Mouse (Mus musculus): ENCODE data around the gene Apobec2. TPM values are rescaled to one million over a fixed set of nuclear protein-coding genes. Genes with fewer than 3 reads are reported as not detected.

Apobec2 gene
- polyA plus RNA-seq, 1 experiment from 2014 or later, result 4.1 TPM

GRCm38 (mm10) chr17:48433689-48434330, 1.1 kb upstream of the Apobec2 start:
- peak; percentile 86 for ATAC-seq
- H3K4me3 ChIP-seq (replicated peaks), result no peak overlapping the region
- 39% methylated on average over 6 of the region's 6 CpGs for WGBS
- no peaks in the 10 kb centered on the region for H3K9me3 ChIP-seq
- H3K36me3 ChIP-seq, result no peaks in the 10 kb centered on the region
- no peak overlapping the region for H3K4me2 ChIP-seq (replicated peaks)
- peaks cover 59% of the 10 kb centered on the region for H3K4me1 ChIP-seq (replicated peaks)
- H3K27me3 ChIP-seq (replicated peaks), result no peaks in the 10 kb centered on the region
- no peak overlapping the region for H3K9ac ChIP-seq
- peak overlapping the region; percentile 62 for H3K27ac ChIP-seq

- no peaks in the 10 kb centered on the region for H3K36me3 ChIP-seq
- no peak overlapping the region for H3K4me3 ChIP-seq (replicated peaks)
- no peaks in the 10 kb centered on the region for H3K9me3 ChIP-seq
- no peaks in the 10 kb centered on the region for H3K27me3 ChIP-seq (replicated peaks)
- H3K4me1 ChIP-seq (replicated peaks), result peaks cover 60% of the 10 kb centered on the region
- H3K27ac ChIP-seq, result peak overlapping the region; percentile 62
- no peak overlapping the region for H3K9ac ChIP-seq
- ATAC-seq, result no peak
- no peak overlapping the region for H3K4me2 ChIP-seq (replicated peaks)
- 74% methylated on average over 20 of the region's 20 CpGs for WGBS
Measured at GRCm38 (mm10) chr17:48433006-48433655, 401 bp upstream of the Apobec2 start.

GRCm38 (mm10) chr17:48431054-48431453, 1.7 kb downstream of the Apobec2 start:
- no peak overlapping the region for H3K9ac ChIP-seq
- no peak for ATAC-seq
- peak overlapping the region; percentile 67 for H3K27ac ChIP-seq
- H3K4me2 ChIP-seq (replicated peaks), result no peak overlapping the region
- no peak overlapping the region for H3K4me3 ChIP-seq (replicated peaks)
- H3K36me3 ChIP-seq, result no peaks in the 10 kb centered on the region
- WGBS, result 64% methylated on average over 5 of the region's 5 CpGs
- H3K9me3 ChIP-seq, result no peaks in the 10 kb centered on the region
- no peaks in the 10 kb centered on the region for H3K27me3 ChIP-seq (replicated peaks)
- H3K4me1 ChIP-seq (replicated peaks), result peaks cover 53% of the 10 kb centered on the region

GRCm38 (mm10) chr17:48430394-48430793, 2.3 kb downstream of the Apobec2 start:
- H3K9ac ChIP-seq, result no peak overlapping the region

GRCm38 (mm10) chr17:48427852-48428530, 4.7 kb downstream of the Apobec2 start:
- ATAC-seq, result no peak
- Histone ChIP-seq H3K4me1 (replicated peaks) (peaks cover 46% of the 10 kb centered on the region), H3K4me2 (replicated peaks) (no peak overlapping the region), H3K4me3 (replicated peaks) (no peak overlapping the region), H3K27ac (peak overlapping the region; percentile 55), H3K9me3 (no peaks in the 10 kb centered on the region), H3K27me3 (replicated peaks) (no peaks in the 10 kb centered on the region), H3K36me3 (no peaks in the 10 kb centered on the region), H3K9ac (no peak overlapping the region)
- WGBS, result 53% methylated on average over 11 of the region's 11 CpGs

More at GRCm38 (mm10) chr17:48430394-48430793, 2.3 kb downstream of the Apobec2 start:
- WGBS, result 8% methylated on average over 5 of the region's 5 CpGs
- peak; percentile 29 for ATAC-seq
- peak overlapping the region; percentile 77 for H3K27ac ChIP-seq
- H3K4me1 ChIP-seq (replicated peaks), result peaks cover 54% of the 10 kb centered on the region
- H3K4me3 ChIP-seq (replicated peaks), result no peak overlapping the region
- no peaks in the 10 kb centered on the region for H3K9me3 ChIP-seq
- H3K27me3 ChIP-seq (replicated peaks), result no peaks in the 10 kb centered on the region
- H3K36me3 ChIP-seq, result no peaks in the 10 kb centered on the region
- H3K4me2 ChIP-seq (replicated peaks), result peak overlapping the region; percentile 24; the same call in 1 of the 2 replicates

- Histone ChIP-seq H3K36me3 (no peaks in the 10 kb centered on the region), H3K9me3 (no peaks in the 10 kb centered on the region), H3K4me3 (replicated peaks) (no peak overlapping the region), H3K27ac (peak overlapping the region; percentile 1), H3K9ac (no peak overlapping the region), H3K27me3 (replicated peaks) (no peaks in the 10 kb centered on the region), H3K4me2 (replicated peaks) (no peak overlapping the region), H3K4me1 (replicated peaks) (peaks cover 39% of the 10 kb centered on the region)
- ATAC-seq, result peak; percentile 35
- 55% methylated on average over 13 of the region's 13 CpGs for WGBS
Measured at GRCm38 (mm10) chr17:48426991-48427750, 5.6 kb downstream of the Apobec2 start.

- H3K9me3 ChIP-seq, result no peaks in the 10 kb centered on the region
- WGBS, result 28% methylated on average over 9 of the region's 9 CpGs
- H3K36me3 ChIP-seq, result no peaks in the 10 kb centered on the region
- no peaks in the 10 kb centered on the region for H3K27me3 ChIP-seq (replicated peaks)
- no peak overlapping the region for H3K9ac ChIP-seq
- H3K4me1 ChIP-seq (replicated peaks), result peaks cover 32% of the 10 kb centered on the region
- peak; percentile 50; the same call in 1 of the 2 replicates for ATAC-seq
- peak overlapping the region; percentile 68 for H3K27ac ChIP-seq
- peak overlapping the region; percentile 30; the same call in 1 of the 2 replicates for H3K4me2 ChIP-seq (replicated peaks)
- no peak overlapping the region for H3K4me3 ChIP-seq (replicated peaks)
Measured at GRCm38 (mm10) chr17:48425823-48426612, 6.7 kb downstream of the Apobec2 start.

- no peak overlapping the region for H3K4me2 ChIP-seq (replicated peaks)
- H3K9me3 ChIP-seq, result no peaks in the 10 kb centered on the region
- no peak for ATAC-seq
- no peak overlapping the region for H3K9ac ChIP-seq
- 83% methylated on average over 9 of the region's 9 CpGs for WGBS
- no peaks in the 10 kb centered on the region for H3K27me3 ChIP-seq (replicated peaks)
- H3K4me3 ChIP-seq (replicated peaks), result no peak overlapping the region
- H3K27ac ChIP-seq, result no peak overlapping the region
- H3K4me1 ChIP-seq (replicated peaks), result peaks cover 21% of the 10 kb centered on the region
- no peaks in the 10 kb centered on the region for H3K36me3 ChIP-seq
Measured at GRCm38 (mm10) chr17:48424237-48424636, 8.5 kb downstream of the Apobec2 start.

GRCm38 (mm10) chr17:48419571-48419970, 13.2 kb downstream of the Apobec2 start:
- Histone ChIP-seq H3K9me3 (no peaks in the 10 kb centered on the region), H3K9ac (no peak overlapping the region), H3K36me3 (peaks cover 14% of the 10 kb centered on the region), H3K4me1 (replicated peaks) (peaks cover 9% of the 10 kb centered on the region; the same call in 1 of the 2 replicates), H3K4me2 (replicated peaks) (no peak overlapping the region), H3K27me3 (replicated peaks) (no peaks in the 10 kb centered on the region), H3K27ac (no peak overlapping the region), H3K4me3 (replicated peaks) (no peak overlapping the region)
- 63% methylated on average over 2 of the region's 2 CpGs for WGBS
- ATAC-seq, result no peak

- Histone ChIP-seq H3K4me3 (replicated peaks) (0 out of 2 replicates have a peak overlapping the region, but pooled peaks have one; percentile 1), H3K4me2 (replicated peaks) (peak overlapping the region; percentile 45), H3K9ac (peak overlapping the region; percentile 1; the same call in 1 of the 2 replicates), H3K27me3 (replicated peaks) (no peaks in the 10 kb centered on the region), H3K36me3 (peaks cover 19% of the 10 kb centered on the region), H3K4me1 (replicated peaks) (peaks cover 9% of the 10 kb centered on the region; the same call in 1 of the 2 replicates), H3K9me3 (no peaks in the 10 kb centered on the region), H3K27ac (peak overlapping the region; percentile 70)
- peak; percentile 11 for ATAC-seq
- WGBS, result 75% methylated on average over 1 of the region's 1 CpGs
Measured at GRCm38 (mm10) chr17:48418781-48419180, 13.9 kb downstream of the Apobec2 start.

- WGBS, result 49% methylated on average over 7 of the region's 7 CpGs
- Histone ChIP-seq H3K27me3 (replicated peaks) (no peaks in the 10 kb centered on the region), H3K4me3 (replicated peaks) (0 out of 2 replicates have a peak overlapping the region, but pooled peaks have one; percentile 1), H3K27ac (peak overlapping the region; percentile 70), H3K9ac (no peak overlapping the region), H3K4me1 (replicated peaks) (peaks cover 9% of the 10 kb centered on the region; the same call in 1 of the 2 replicates), H3K4me2 (replicated peaks) (peak overlapping the region; percentile 45), H3K36me3 (peaks cover 19% of the 10 kb centered on the region), H3K9me3 (no peaks in the 10 kb centered on the region)
- peak; percentile 92 for ATAC-seq
Measured at GRCm38 (mm10) chr17:48418174-48418573, 14.6 kb downstream of the Apobec2 start.

Measured in intestine, embryonic 15.5 days (tissue).